Mouse (Mus musculus): ENCODE measurements around the gene Myh11.

GRCm38 (mm10) chr16:14303148-14303547 lies 12.0 kb upstream of the Myh11 start:
- TF ChIP-seq CTCF (IDR thresholded peaks at IDR 0.05; ENCODE audit: low read depth) (no peak), EP300 (IDR thresholded peaks at IDR 0.05; ENCODE audit: low read depth) (no peak)

All from liver, postnatal 0 days (tissue).